Mouse (Mus musculus) retina, adult 2 months (tissue): ENCODE measurements around the gene F12.

Experiments
- DNase-seq: peaks from one replicate; pipeline ENCODE4 v3.0.0-alpha.2; 2012; ENCODE audit warnings: low read depth, low spot score

The F12 gene

DNA sequence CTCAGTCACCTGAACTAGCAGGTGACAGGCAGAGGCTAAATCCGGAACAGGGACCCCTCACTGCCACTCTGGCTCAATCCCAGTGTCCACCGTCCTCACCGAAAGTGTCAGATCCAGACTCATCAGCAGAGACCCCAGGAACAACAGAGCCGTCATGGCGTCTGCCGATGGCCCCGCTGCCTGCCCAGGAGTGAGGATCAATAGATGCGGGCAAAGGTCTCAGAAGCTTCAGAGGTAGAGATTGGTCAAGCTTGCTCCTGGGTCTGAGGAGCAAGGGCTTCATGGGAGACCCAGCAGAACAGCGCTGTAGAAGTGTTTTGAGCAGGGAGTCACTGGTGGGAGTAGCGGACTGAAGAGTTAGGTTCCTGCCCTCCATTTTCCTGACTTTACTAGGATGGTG, at the start of gene F12:
TSS of gene F12 (minus strand) at position 181 of the 400 bp plus-strand sequence.
- DNase-seq = no peak

- no peak for DNase-seq
Observed at GRCm38 (mm10) chr13:55476256-55476655, 49.7 kb upstream of the F12 start.

DNA sequence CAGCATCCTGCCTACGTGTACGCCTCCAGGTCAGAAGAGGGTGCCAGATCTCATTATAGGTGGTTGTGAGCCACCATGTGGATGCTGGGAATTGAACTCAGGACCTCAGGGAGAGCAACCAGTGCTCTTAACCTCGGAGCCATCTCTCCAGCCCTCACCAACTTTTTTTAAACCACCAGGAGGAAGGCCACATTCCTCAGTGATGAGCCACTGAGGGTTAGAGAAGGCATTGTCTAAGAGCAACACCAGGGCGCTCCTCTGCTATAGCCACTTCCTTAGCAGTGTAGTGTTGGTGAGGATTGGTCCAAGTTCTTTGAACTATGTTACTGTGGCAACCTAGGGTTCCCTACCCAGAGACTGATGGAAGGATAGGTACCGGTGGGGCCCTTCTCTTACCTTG, 49.2 kb upstream of the F12 start:
- no peak for DNase-seq

DNA sequence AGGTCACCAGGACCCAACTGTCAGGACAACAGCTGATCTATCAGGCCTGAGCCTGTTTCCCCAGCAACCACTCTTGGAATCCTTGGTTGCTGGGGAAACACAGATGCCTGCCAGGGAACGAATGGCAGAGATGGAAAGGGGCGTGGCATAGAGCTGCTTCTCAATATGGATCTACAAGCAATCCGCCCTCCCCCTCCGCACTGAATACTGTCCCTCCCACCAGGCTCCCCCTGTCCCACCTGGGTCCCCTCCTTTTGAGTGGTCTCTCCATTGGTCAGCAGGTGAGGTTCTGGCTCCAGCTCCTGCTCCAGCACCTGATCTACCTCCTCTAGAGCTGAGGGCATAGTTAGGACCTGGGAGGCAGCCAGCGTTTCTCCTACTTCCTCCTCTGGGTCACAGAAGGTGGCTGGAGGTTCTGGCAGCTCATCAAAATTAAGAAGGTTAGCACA, 48.1 kb upstream of the F12 start:
- DNase-seq = no peak

- DNase-seq = no peak
Observed at GRCm38 (mm10) chr13:55473961-55474360, 47.4 kb upstream of the F12 start.

DNA sequence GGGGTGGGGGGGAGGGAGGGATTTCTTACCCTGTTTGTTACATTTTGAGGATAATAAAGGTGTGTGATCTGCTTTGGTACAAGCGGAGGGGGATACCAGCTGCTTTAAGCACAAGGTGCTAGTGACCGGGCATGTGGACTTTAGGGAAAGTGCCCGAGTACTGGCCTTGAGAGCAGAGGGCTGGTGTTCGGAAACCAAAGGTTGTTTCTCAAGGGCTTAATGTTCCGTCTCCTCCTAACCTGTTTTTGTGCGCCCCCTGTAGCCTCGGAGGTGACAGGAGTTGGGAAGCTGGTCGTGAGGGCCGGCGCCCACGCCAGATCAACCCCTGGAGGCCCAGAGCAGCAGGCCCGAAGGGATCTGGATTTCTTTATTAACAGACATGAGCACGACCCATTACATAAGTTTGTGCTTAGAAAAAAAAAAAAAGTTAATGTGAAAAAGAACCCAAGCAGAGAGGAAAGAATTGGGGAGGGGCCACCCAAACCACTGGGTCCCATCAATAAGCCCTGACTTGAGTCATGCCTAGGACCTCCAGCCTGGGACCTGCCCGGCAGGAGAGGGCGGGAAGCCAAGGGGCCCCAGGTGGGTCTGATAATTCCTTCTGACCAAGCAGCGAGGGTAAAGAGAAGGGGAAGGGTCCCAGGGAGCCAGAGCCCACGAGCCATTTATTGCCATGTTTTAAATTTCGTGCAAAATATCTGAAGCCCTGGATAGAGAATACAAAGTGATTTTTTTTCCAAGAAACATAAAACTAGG, 46.7 kb upstream of the F12 start:
- DNase-seq = no peak

DNA sequence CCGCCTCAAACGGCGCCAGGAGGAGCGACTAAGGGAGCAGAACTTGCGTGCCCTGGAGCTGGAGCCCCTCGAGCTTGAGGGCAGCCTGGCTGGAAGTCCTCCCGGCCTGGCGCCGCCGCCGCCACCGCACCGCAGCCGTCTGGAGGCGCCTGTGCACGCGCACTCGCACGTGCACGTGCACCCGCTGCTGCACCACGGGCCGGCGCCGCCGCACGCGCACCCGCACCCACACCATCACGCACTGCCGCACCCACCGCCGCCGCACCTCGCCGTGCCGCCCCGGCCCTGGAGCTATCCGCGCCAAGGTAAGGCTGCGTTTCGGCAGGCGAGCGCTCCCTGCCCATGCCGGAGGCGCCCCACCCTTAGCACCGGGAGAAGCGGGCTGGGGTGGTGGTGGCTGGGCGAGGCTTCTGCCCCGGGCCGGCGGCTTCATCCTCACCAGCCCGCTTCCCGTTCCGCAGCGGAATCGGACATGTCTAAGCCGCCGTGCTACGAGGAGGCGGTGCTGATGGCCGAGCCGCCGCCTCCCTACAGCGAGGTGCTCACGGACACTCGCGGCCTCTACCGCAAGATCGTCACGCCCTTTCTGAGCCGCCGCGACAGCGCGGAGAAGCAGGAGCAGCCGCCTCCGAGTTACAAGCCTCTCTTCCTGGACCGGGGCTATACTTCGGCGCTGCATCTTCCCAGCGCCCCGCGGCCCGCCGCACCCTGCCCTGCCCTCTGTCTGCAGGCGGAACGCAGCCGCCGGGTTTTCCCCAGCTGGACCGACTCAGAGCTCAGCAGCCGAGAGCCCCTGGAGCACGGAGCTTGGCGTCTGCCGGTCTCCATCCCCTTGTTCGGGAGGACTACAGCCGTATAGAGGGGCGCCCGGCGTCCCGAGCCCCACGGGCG, 45.8 kb upstream of the F12 start:
- no peak for DNase-seq

DNA sequence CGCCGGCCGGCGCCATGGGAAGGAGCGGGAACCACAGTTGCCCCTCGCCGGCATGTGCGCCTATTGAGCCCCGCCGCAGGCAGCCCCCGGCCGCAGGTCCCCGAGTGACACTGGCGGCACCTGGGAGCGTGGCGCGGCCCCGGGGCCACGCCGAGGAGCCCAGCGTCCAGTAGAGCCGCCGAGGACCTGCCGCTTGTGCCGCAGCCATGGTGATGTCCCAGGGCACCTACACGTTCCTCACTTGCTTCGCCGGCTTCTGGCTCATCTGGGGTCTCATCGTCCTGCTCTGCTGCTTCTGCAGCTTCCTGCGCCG, 45.2 kb upstream of the F12 start:
- DNase-seq = no peak

GRCm38 (mm10) chr13:55471156-55471818, 44.7 kb upstream of the F12 start:
- DNase-seq = no peak

DNA sequence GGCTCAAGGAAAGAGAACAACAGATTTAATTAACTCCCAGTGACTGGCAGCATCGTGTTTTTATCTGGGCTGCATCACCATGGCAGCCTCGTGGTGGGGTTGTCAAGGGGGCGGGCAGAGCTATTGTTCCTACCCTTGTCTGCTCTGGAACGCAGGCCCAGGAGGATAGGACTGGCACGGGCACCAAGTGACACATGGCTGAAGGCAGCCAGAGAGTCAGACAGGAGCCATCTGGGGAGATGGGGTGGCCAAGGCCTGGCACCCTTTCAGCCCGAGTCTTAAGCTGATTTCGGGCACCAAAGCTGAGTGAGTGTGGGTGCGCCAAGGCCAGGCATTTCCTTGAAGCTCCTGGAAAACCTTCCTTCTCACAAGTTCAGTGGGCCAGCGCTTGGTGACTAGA, 43.8 kb upstream of the F12 start:
- DNase-seq = no peak

GRCm38 (mm10) chr13:55468851-55469560, 42.4 kb upstream of the F12 start:
- no peak for DNase-seq

DNA sequence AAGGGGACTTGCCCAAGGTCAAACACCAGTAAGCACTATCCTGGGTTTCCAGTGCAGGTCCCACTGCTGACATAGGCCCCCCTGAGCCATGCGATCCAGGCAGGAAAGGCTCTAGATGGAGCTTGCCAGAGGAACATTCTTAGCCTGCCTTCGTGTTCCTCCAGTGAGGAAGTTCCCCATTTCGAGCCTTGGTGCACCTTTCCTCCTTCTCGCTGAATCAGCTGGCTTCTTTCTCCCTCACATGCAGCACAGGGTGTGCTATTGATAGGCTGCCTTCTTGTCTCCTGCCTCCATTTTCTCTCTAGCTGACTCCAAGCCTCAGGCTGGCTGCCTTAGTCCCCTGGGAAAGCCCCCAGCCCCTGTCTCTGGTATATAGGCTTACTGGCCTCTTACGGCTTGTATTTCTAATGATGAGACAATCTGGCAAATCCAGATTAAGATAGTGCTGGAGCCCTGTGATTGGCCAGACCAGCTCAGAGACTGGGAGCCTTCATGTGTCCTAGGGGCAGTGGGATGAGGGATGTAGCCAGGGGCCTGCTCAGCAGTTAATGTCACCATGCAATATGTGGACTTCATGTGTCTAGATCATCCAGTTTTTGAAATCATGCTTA, 39.3 kb upstream of the F12 start:
- no peak for DNase-seq

DNA sequence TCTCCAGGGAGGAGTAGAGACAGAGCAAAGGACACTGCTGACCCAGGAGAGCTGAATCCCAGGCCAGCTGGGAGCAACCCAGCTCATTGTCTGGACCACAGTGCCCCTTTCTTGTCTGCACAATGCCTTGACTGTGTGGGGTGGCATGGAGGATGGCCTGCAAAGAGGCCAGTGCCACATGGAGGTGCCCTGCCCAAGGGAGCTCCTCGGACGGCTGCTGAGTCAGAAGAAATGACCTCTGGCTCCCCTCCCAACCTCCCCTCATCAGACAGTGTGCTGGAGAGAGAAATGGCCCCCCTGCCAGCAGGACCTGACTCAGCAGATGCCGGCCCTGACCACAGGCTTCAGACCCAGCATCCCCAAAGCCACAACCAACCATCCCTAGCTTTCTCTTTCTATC, 38.6 kb upstream of the F12 start:
- no peak for DNase-seq

GRCm38 (mm10) chr13:55464027-55464884, 37.7 kb upstream of the F12 start, which contains the start of gene Prr7:
Prr7 (plus strand) TSS chr13:55464267.
- no peak for DNase-seq

GRCm38 (mm10) chr13:55463399-55464026, 36.9 kb upstream of the F12 start:
- no peak for DNase-seq

DNA sequence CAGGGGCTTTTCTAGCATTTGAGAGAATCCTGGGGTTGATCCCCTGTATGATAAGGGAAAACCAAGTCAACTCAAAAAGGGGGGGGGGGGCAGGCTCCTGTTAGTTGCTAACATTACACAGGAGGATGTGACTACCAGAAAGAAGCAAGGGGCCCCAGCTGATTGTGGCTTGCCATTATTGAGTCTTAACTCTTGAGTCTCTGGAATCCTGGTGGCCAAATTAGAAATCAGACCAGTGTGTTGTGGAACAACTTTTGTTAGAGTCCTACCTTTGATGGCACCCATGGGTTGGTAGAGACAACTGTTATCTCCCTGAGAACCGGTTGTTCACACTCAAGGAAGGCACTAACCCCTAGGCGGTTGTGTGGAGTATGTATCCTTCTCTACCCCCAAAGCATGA, 36.4 kb upstream of the F12 start:
- no peak for DNase-seq

DNA sequence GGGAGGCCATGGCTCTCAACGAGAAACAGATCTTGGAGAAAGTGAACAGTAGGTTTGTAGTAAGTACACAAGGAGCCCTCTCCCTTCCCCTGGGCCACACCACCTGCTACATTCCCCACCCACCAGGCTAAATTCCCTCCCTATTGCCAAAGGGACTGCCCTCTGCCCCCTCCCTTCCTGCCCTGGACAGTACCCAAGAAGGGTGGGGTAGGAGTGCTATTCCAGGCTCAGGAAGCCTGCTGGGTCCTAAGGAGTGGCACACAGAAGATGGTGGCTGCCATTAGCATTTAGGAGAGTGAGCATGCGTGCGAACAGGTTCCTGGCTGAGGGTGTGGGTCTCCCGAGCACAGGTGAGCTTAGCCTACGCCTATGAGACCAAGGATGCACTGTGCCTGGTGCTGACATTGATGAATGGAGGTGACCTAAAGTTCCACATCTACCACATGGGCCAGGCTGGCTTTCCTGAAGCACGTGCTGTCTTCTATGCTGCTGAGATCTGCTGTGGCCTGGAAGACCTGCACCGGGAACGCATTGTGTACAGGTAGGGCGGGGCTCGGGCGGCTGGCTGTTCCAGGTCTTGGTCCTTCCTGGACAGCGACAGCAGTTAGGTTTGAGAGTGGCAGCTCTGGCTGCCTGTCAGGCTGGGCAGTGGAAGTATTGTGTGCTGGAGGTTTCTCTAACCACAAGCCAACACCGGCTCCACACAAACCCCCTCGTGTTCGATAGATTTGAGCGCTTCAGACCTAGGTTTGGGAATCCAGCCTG, 25.4 kb upstream of the F12 start:
- DNase-seq = no peak

DNA sequence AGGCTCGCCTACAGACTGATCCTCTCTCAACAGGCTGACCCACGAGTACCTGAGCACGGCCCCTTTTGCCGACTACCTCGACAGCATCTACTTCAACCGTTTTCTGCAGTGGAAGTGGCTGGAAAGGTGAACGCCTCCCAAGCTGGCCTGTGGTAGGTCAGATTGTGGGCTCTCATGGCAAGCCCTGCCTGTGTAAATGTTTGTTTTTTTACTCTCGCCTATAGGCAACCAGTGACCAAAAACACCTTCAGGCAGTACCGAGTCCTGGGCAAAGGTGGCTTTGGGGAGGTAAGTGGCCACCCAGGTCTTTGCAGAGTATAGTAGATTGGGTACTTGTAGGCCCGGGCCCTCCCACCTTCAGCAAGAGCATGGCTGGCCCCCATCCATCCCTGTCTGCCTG, 24.7 kb upstream of the F12 start:
- no peak for DNase-seq

GRCm38 (mm10) chr13:55450511-55450980, 24.0 kb upstream of the F12 start:
- DNase-seq = no peak
